Mouse (Mus musculus): ENCODE measurements around the gene Gm29666. TPM values are rescaled to one million over a fixed set of nuclear protein-coding genes. Genes with fewer than 3 reads are reported as not detected.
A peak's percentile ranks its signal among the peaks of the same experiment; 100 is the strongest.

Gene Gm29666
- polyA plus RNA-seq (2016; fragmentation: Nextera tagmentation; extraction: Ambion mirVana), result 0.85 and 1.2 TPM in 2 replicates

GRCm38 (mm10) chr15:84919938-84920337, at the start of gene Gm29666:
Gene Gm29666 (minus strand): TSS chr15:84920038.
- Histone ChIP-seq H3K4me1 (peaks cover 18% of the 10 kb centered on the region), H3K9ac (no peak within 1 kb of the TSS), H3K4me3 (replicated peaks) (no peak within 1 kb of the TSS), H3K4me2 (no peak within 1 kb of the TSS), H3K36me3 (replicated peaks) (no peaks in the 10 kb centered on the region), H3K9me3 (no peaks in the 10 kb centered on the region), H3K27me3 (no peaks in the 10 kb centered on the region), H3K27ac (no peak within 1 kb of the TSS)
- no peak for ATAC-seq (ENCODE audit: low FRiP score)
- WGBS, result 97% methylated on average over 3 of the region's 3 CpGs

- Histone ChIP-seq H3K9ac (no peak overlapping the region), H3K27ac (no peak overlapping the region), H3K36me3 (replicated peaks) (peaks cover 6% of the 10 kb centered on the region; the same call in 1 of the 2 replicates), H3K4me3 (replicated peaks) (no peak overlapping the region), H3K4me2 (no peak overlapping the region), H3K9me3 (no peaks in the 10 kb centered on the region), H3K27me3 (no peaks in the 10 kb centered on the region), H3K4me1 (peaks cover 8% of the 10 kb centered on the region)
- ATAC-seq (ENCODE audit: low FRiP score), result no peak
- WGBS, result 91% methylated on average over 4 of the region's 4 CpGs
Measured at GRCm38 (mm10) chr15:84968534-84968933, 48.7 kb upstream of the Gm29666 start.

- H3K9ac ChIP-seq, result no peak overlapping the region
- H3K4me2 ChIP-seq, result no peak overlapping the region
- H3K4me1 ChIP-seq, result peaks cover 5% of the 10 kb centered on the region; the same call in 1 of the 2 replicates
- no peak overlapping the region for H3K27ac ChIP-seq
- no peaks in the 10 kb centered on the region for H3K9me3 ChIP-seq
- no peak overlapping the region for H3K4me3 ChIP-seq (replicated peaks)
- no peak for ATAC-seq (ENCODE audit: low FRiP score)
- no peaks in the 10 kb centered on the region for H3K27me3 ChIP-seq
- WGBS, result 62% methylated on average over 7 of the region's 7 CpGs
- peaks cover 6% of the 10 kb centered on the region; the same call in 1 of the 2 replicates for H3K36me3 ChIP-seq (replicated peaks)
Measured at GRCm38 (mm10) chr15:84965575-84966360, 45.9 kb upstream of the Gm29666 start.

- Histone ChIP-seq H3K27ac (no peak overlapping the region), H3K27me3 (no peaks in the 10 kb centered on the region), H3K4me3 (replicated peaks) (no peak overlapping the region), H3K4me2 (no peak overlapping the region), H3K36me3 (replicated peaks) (no peaks in the 10 kb centered on the region; the same call in 1 of the 2 replicates), H3K9me3 (no peaks in the 10 kb centered on the region), H3K9ac (no peak overlapping the region), H3K4me1 (peaks cover 12% of the 10 kb centered on the region; the same call in 1 of the 2 replicates)
- WGBS, result 81% methylated on average over 5 of the region's 5 CpGs
- ATAC-seq (ENCODE audit: low FRiP score), result no peak
Measured at GRCm38 (mm10) chr15:84964771-84965170, 44.9 kb upstream of the Gm29666 start.

- H3K9ac ChIP-seq, result no peak overlapping the region
- ATAC-seq (ENCODE audit: low FRiP score), result no peak
- H3K4me2 ChIP-seq, result no peak overlapping the region
- H3K4me3 ChIP-seq (replicated peaks), result no peak overlapping the region
- no peaks in the 10 kb centered on the region for H3K27me3 ChIP-seq
- peaks cover 29% of the 10 kb centered on the region for H3K4me1 ChIP-seq
- H3K27ac ChIP-seq, result no peak overlapping the region
- 0 out of 2 replicates have a peak, but pooled peaks cover 5% of the 10 kb centered on the region for H3K36me3 ChIP-seq (replicated peaks)
- 80% methylated on average over 2 of the region's 2 CpGs for WGBS
- no peaks in the 10 kb centered on the region for H3K9me3 ChIP-seq
Measured at GRCm38 (mm10) chr15:84962518-84962917, 42.7 kb upstream of the Gm29666 start.

GRCm38 (mm10) chr15:84960692-84961091, 40.9 kb upstream of the Gm29666 start:
- ATAC-seq (ENCODE audit: low FRiP score), result no peak
- Histone ChIP-seq H3K4me3 (replicated peaks) (no peak overlapping the region), H3K27ac (no peak overlapping the region; the same call in 1 of the 2 replicates), H3K27me3 (no peaks in the 10 kb centered on the region), H3K4me1 (peaks cover 29% of the 10 kb centered on the region), H3K9me3 (no peaks in the 10 kb centered on the region), H3K4me2 (0 out of 2 replicates have a peak overlapping the region, but pooled peaks have one; percentile 11), H3K9ac (no peak overlapping the region), H3K36me3 (replicated peaks) (0 out of 2 replicates have a peak, but pooled peaks cover 11% of the 10 kb centered on the region)
- WGBS, result 26% methylated on average over 8 of the region's 8 CpGs

GRCm38 (mm10) chr15:84959891-84960290, 40.1 kb upstream of the Gm29666 start:
- H3K4me2 ChIP-seq, result no peak overlapping the region
- no peaks in the 10 kb centered on the region for H3K27me3 ChIP-seq
- 81% methylated on average over 6 of the region's 6 CpGs for WGBS
- no peak overlapping the region for H3K27ac ChIP-seq
- no peak overlapping the region for H3K9ac ChIP-seq
- peaks cover 18% of the 10 kb centered on the region for H3K36me3 ChIP-seq (replicated peaks)
- H3K9me3 ChIP-seq, result no peaks in the 10 kb centered on the region
- peaks cover 29% of the 10 kb centered on the region for H3K4me1 ChIP-seq
- H3K4me3 ChIP-seq (replicated peaks), result no peak overlapping the region
- ATAC-seq (ENCODE audit: low FRiP score), result no peak

GRCm38 (mm10) chr15:84958331-84958730, 38.5 kb upstream of the Gm29666 start:
- Histone ChIP-seq H3K36me3 (replicated peaks) (peaks cover 28% of the 10 kb centered on the region), H3K9me3 (no peaks in the 10 kb centered on the region), H3K4me3 (replicated peaks) (no peak overlapping the region), H3K27me3 (no peaks in the 10 kb centered on the region), H3K4me1 (peaks cover 29% of the 10 kb centered on the region), H3K4me2 (no peak overlapping the region), H3K9ac (no peak overlapping the region), H3K27ac (no peak overlapping the region)
- ATAC-seq (ENCODE audit: low FRiP score), result no peak
- WGBS, result 87% methylated on average over 3 of the region's 3 CpGs

GRCm38 (mm10) chr15:84957851-84958250, 38.0 kb upstream of the Gm29666 start:
- Histone ChIP-seq H3K4me1 (peaks cover 29% of the 10 kb centered on the region), H3K36me3 (replicated peaks) (peaks cover 33% of the 10 kb centered on the region), H3K4me2 (no peak overlapping the region; the same call in 1 of the 2 replicates), H3K9me3 (no peaks in the 10 kb centered on the region), H3K4me3 (replicated peaks) (no peak overlapping the region), H3K27ac (no peak overlapping the region), H3K9ac (no peak overlapping the region), H3K27me3 (no peaks in the 10 kb centered on the region)
- WGBS, result 28% methylated on average over 3 of the region's 3 CpGs
- peak; percentile 73 for ATAC-seq (ENCODE audit: low FRiP score)

- Histone ChIP-seq H3K27me3 (no peaks in the 10 kb centered on the region), H3K27ac (no peak overlapping the region), H3K4me2 (no peak overlapping the region), H3K4me3 (replicated peaks) (no peak overlapping the region), H3K36me3 (replicated peaks) (peaks cover 71% of the 10 kb centered on the region), H3K9me3 (no peaks in the 10 kb centered on the region), H3K9ac (no peak overlapping the region), H3K4me1 (peaks cover 7% of the 10 kb centered on the region)
- no peak for ATAC-seq (ENCODE audit: low FRiP score)
- WGBS, result 95% methylated on average over 11 of the region's 11 CpGs
Measured at GRCm38 (mm10) chr15:84953259-84953658, 33.4 kb upstream of the Gm29666 start.

- H3K9ac ChIP-seq, result no peak overlapping the region
- no peak overlapping the region for H3K4me2 ChIP-seq
- no peaks in the 10 kb centered on the region for H3K9me3 ChIP-seq
- peaks cover 65% of the 10 kb centered on the region for H3K36me3 ChIP-seq (replicated peaks)
- 89% methylated on average over 4 of the region's 4 CpGs for WGBS
- no peak overlapping the region for H3K4me3 ChIP-seq (replicated peaks)
- no peak for ATAC-seq (ENCODE audit: low FRiP score)
- no peaks in the 10 kb centered on the region for H3K4me1 ChIP-seq
- H3K27me3 ChIP-seq, result no peaks in the 10 kb centered on the region
- H3K27ac ChIP-seq, result no peak overlapping the region
Measured at GRCm38 (mm10) chr15:84950053-84950452, 30.2 kb upstream of the Gm29666 start.

GRCm38 (mm10) chr15:84948990-84949389, 29.2 kb upstream of the Gm29666 start:
- no peak overlapping the region for H3K4me2 ChIP-seq
- H3K4me3 ChIP-seq (replicated peaks), result no peak overlapping the region
- H3K27ac ChIP-seq, result no peak overlapping the region
- H3K27me3 ChIP-seq, result no peaks in the 10 kb centered on the region
- no peaks in the 10 kb centered on the region for H3K4me1 ChIP-seq
- H3K9me3 ChIP-seq, result no peaks in the 10 kb centered on the region
- no peak overlapping the region for H3K9ac ChIP-seq
- WGBS, result 92% methylated on average over 14 of the region's 14 CpGs
- no peak for ATAC-seq (ENCODE audit: low FRiP score)
- H3K36me3 ChIP-seq (replicated peaks), result peaks cover 59% of the 10 kb centered on the region

- no peak for ATAC-seq (ENCODE audit: low FRiP score)
- H3K27me3 ChIP-seq, result no peaks in the 10 kb centered on the region
- peaks cover 45% of the 10 kb centered on the region for H3K36me3 ChIP-seq (replicated peaks)
- no peaks in the 10 kb centered on the region for H3K9me3 ChIP-seq
- no peak overlapping the region for H3K4me2 ChIP-seq
- 87% methylated on average over 5 of the region's 5 CpGs for WGBS
- H3K27ac ChIP-seq, result 0 out of 2 replicates have a peak overlapping the region, but pooled peaks have one; percentile 42
- H3K4me3 ChIP-seq (replicated peaks), result no peak overlapping the region
- no peak overlapping the region for H3K9ac ChIP-seq
- no peaks in the 10 kb centered on the region for H3K4me1 ChIP-seq
Measured at GRCm38 (mm10) chr15:84944319-84944718, 24.5 kb upstream of the Gm29666 start.

Measured in forebrain, embryonic 12.5 days (tissue).